Comparison of ENCODE assay signal across 17 mouse cellular contexts in genomic region chr2:157766591-157766990, GRCm38 (mm10). TPM values are rescaled to one million over a fixed set of nuclear protein-coding genes. Genes with fewer than 3 reads are reported as not detected.
DNase-seq lines count a peak whose midpoint lies in the region; ATAC-seq lines count a peak whose summit lies in the region.
"Had no signal": no experiment of that assay in that cellular context is flagged by ENCODE, and none has a peak within 500 bp of the region (broad histone marks: within the 10 kb centered on the region; RNA-seq: fewer than 3 reads in every experiment).

No protein-coding gene starts in this region.

- H3K4me3 ChIP-seq in hindbrain, embryonic 13.5 days, result no peak overlapping the region
- no peak overlapping the region for H3K4me3 ChIP-seq in hindbrain, embryonic 11.5 days (ENCODE audit: low read depth, low read length)
- no peak overlapping the region for H3K4me3 ChIP-seq in neural tube, embryonic 13.5 days

- DNase-seq in hindbrain, embryonic 11.5 days (ENCODE audit: low spot score), result no peak
- DNase-seq in neural tube, embryonic 10.5 days (ENCODE audit: extremely low spot score, low spot score), result no peak
- peak; percentile 40 to 41 for DNase-seq in layer of hippocampus, postnatal 36 days
- no peak for DNase-seq in gastrocnemius, postnatal 4 days (ENCODE audit: low spot score in 2 of 2)
- DNase-seq in heart, adult 18-20 months, result no peak
- DNase-seq: adrenal gland, adult 8-10 months; cerebellum, adult 9-10 months; gastrocnemius, postnatal 10 days; kidney, adult 11 months; kidney, postnatal 10 days; right cerebral cortex, postnatal 4 days; thymus, adult 18-20 months had no signal

- ATAC-seq in hindbrain, embryonic 13.5 days (ENCODE audit: low FRiP score), result no peak
- no peak for ATAC-seq in hindbrain, embryonic 11.5 days (ENCODE audit: low FRiP score)
- ATAC-seq in neural tube, embryonic 13.5 days (ENCODE audit: low read depth), result no peak
- ATAC-seq: lung, postnatal 0 days had no signal

- WGBS in hindbrain, embryonic 13.5 days, result 67% methylated on average over 7 of the region's 7 CpGs
- 82% methylated on average over 7 of the region's 7 CpGs for WGBS in hindbrain, embryonic 11.5 days
- whole genome bisulfite sequencing in neural tube, embryonic 13.5 days, result 65% methylated on average over 7 of the region's 7 CpGs

- no peak overlapping the region for H3K9ac ChIP-seq in hindbrain, embryonic 13.5 days
- H3K9ac ChIP-seq in hindbrain, embryonic 11.5 days (ENCODE audit: low read depth, low read length), result no peak overlapping the region
- H3K9ac ChIP-seq in neural tube, embryonic 13.5 days, result no peak overlapping the region
- H3K9ac ChIP-seq: liver, embryonic 14.5 days had no signal

- no peaks in the 10 kb centered on the region for H3K9me3 ChIP-seq in hindbrain, embryonic 13.5 days
- H3K9me3 ChIP-seq in hindbrain, embryonic 11.5 days (ENCODE audit: control insufficient read depth, low read length), result no peaks in the 10 kb centered on the region
- H3K9me3 ChIP-seq in neural tube, embryonic 13.5 days, result no peaks in the 10 kb centered on the region

- peaks cover 58% of the 10 kb centered on the region for H3K4me1 ChIP-seq in hindbrain, embryonic 13.5 days (replicated peaks)
- no peaks in the 10 kb centered on the region for H3K4me1 ChIP-seq in hindbrain, embryonic 11.5 days (replicated peaks; ENCODE audit: control insufficient read depth, insufficient read depth, low read length)
- H3K4me1 ChIP-seq in neural tube, embryonic 13.5 days (replicated peaks), result peaks cover 60% of the 10 kb centered on the region

- H3K36me3 ChIP-seq in hindbrain, embryonic 13.5 days, result no peaks in the 10 kb centered on the region
- no peaks in the 10 kb centered on the region for H3K36me3 ChIP-seq in hindbrain, embryonic 11.5 days (ENCODE audit: control insufficient read depth, insufficient read depth, low read length)
- no peaks in the 10 kb centered on the region for H3K36me3 ChIP-seq in neural tube, embryonic 13.5 days

- no peak overlapping the region for H3K4me2 ChIP-seq in hindbrain, embryonic 13.5 days
- H3K4me2 ChIP-seq in hindbrain, embryonic 11.5 days (replicated peaks; ENCODE audit: low read depth, low read length), result no peak overlapping the region
- no peak overlapping the region for H3K4me2 ChIP-seq in neural tube, embryonic 13.5 days
- H3K4me2 ChIP-seq: heart, embryonic 11.5 days had no signal

- no peaks in the 10 kb centered on the region for H3K27me3 ChIP-seq in hindbrain, embryonic 13.5 days
- no peaks in the 10 kb centered on the region for H3K27me3 ChIP-seq in hindbrain, embryonic 11.5 days (ENCODE audit: control insufficient read depth, insufficient read depth, low read length)
- H3K27me3 ChIP-seq in neural tube, embryonic 13.5 days, result no peaks in the 10 kb centered on the region

- H3K27ac ChIP-seq in hindbrain, embryonic 13.5 days, result peak overlapping the region; percentile 80
- no peak overlapping the region for H3K27ac ChIP-seq in hindbrain, embryonic 11.5 days (ENCODE audit: low read depth, low read length)
- H3K27ac ChIP-seq in neural tube, embryonic 13.5 days (replicated peaks), result peak overlapping the region; percentile 85
- H3K27ac ChIP-seq: liver, embryonic 14.5 days had no signal

RNA-seq across cellular contexts. Expression of gene Ctnnbl1, which starts 29.4 kb away (rescaled TPM):
- polyA plus RNA-seq in hindbrain, embryonic 13.5 days (2015; fragmentation: Nextera tagmentation; extraction: Ambion mirVana), result 70.6 and 72.8 TPM in 2 replicates
- 90.1 and 104 TPM in 2 replicates for polyA plus RNA-seq in hindbrain, embryonic 11.5 days (2014; fragmentation: Nextera tagmentation; extraction: Ambion mirVana)
- 69.7 and 72.2 TPM in 2 replicates for polyA plus RNA-seq in neural tube, embryonic 13.5 days (2015; fragmentation: Nextera tagmentation; extraction: Ambion mirVana)
- total RNA-seq in layer of hippocampus, postnatal 36 days (2021), result 10 to 100 TPM; 30.6 to 33.0 TPM
- total RNA-seq in gastrocnemius, postnatal 4 days (2021), result 10 to 100 TPM; 19.8 to 20.3 TPM
- 10 to 100 TPM; 11.6 TPM for total RNA-seq in heart, adult 18-20 months (2021)

Comparison
In these comparisons a context has a peak if more than half of its experiments do, and no peak if none do; other contexts are left out.
1. DNase-seq: peak in layer of hippocampus, postnatal 36 days (2 of 2); none in hindbrain, embryonic 11.5 days (single experiment), neural tube, embryonic 10.5 days (single experiment), gastrocnemius, postnatal 4 days (0 of 2) and heart, adult 18-20 months (0 of 2).